Mouse (Mus musculus) cerebellum, postnatal 14 days (tissue): ENCODE measurements around the gene Shroom3.

Source experiments
- DNase-seq, 2 experiments: peaks; one replicate each; pipeline ENCODE4 v3.0.0; 2021; ENCODE audit warnings: mixed read lengths in 2 of 2

Gene Shroom3

DNA sequence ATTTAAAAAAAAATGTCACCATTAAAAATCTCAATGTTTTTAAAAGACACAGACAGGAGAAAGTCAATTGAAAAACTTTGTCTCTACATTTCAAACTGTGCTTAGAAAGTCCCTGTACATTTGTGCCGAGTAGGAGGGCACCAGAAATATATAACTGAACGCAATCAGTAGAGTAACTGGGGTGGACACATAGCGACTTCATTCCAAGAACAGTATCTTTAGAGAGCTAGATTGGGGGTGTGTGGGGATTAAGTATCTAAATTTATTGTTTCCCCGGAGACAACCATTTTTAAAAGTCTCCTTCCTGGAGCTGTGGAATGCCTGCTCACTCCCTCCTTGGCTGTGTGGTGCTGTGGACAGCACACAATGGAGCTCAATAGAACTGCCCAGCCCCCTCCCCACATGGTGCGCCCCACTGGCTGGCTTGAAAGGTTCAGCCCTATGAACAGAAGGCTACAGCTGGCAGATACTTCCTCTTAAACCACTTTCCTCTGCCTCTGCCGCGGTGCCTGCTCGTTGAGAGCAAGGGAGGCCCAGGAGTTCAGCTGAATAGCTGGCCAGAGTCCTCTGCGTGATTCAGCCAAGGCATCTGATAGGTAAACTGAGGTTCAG, 127.8 kb downstream of the Shroom3 start:
- peak; percentile 21 to 35 for DNase-seq

DNA sequence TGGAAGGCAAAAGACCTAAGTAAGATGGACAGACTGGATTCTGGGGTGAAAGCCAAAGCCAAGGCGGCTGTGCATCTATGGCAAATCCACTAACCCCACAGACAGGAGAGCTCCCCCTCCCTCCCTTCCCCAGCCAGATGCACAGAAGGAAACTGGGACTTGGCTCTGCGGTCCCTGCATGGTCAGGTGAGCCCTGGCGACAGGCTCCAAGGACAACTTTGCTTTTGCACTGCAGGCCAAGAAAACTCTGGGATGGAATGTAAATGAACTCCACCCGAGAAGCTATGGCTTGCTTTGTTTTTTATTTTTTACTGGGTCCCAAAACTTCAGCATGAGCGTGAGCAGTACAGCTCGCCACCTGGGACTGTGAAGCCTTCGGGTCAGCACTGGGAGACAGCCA, 128.5 kb downstream of the Shroom3 start:
- DNase-seq, result peak; percentile 42 to 53

DNA sequence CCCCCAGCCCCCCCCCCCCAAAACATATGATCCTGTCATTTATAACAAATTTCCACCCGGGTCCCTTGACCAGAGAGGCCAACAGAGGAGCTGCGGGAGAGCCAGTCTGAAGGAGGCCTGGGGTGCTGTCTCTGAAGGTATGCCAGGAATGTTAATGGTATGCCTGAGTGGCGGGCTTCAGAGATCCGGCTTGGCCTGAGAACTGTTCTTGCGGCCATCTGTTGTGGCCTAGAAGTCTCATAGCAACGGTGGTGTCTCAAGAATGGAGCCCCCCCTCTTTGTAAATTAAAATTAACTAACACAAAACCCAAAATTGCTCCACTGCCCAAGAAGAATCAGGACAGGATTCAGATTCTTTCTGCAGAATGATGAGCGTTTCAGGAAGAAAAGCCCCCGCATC, 129.7 kb downstream of the Shroom3 start:
- DNase-seq, result peak; percentile 68 to 78

DNA sequence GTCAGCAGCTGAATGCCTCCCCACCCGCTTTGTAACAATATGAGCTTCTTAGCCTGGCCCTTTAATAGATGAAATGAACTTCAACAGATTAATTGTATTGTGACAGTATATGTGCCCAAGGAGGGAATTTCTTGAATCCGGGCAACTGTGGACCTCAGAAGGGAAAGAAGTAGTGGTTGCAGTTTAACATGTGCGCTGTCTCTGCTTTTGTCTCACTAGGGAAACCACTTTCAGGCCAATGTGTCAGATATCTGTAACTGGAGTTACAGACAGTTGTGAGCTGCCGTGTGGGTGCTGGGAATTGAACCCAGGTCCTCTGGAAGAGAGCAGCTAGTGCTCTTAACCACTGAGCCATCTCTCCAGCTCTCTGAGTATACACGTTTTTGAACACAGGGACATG, 130.3 kb downstream of the Shroom3 start:
- no peak for DNase-seq

DNA sequence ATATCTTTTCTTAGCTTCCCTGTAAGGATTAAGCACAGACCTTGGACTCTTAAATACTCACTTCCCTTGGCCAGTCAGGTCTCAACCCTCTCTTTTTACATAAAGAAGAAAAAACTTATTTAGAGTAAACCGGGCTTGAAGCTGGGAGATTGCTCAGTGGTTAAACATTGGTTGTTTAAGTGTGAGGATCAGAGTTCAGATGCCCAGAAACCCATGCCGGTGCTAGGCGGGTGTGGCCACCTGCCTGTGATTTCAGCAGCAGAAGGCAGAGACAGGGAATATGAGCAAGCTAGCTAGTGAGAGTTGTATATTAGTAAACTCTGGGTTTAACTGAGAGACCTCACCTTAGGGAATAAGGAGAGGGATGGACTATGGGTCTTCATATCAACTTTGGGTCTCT, 131.4 kb downstream of the Shroom3 start:
- DNase-seq, result no peak

DNA sequence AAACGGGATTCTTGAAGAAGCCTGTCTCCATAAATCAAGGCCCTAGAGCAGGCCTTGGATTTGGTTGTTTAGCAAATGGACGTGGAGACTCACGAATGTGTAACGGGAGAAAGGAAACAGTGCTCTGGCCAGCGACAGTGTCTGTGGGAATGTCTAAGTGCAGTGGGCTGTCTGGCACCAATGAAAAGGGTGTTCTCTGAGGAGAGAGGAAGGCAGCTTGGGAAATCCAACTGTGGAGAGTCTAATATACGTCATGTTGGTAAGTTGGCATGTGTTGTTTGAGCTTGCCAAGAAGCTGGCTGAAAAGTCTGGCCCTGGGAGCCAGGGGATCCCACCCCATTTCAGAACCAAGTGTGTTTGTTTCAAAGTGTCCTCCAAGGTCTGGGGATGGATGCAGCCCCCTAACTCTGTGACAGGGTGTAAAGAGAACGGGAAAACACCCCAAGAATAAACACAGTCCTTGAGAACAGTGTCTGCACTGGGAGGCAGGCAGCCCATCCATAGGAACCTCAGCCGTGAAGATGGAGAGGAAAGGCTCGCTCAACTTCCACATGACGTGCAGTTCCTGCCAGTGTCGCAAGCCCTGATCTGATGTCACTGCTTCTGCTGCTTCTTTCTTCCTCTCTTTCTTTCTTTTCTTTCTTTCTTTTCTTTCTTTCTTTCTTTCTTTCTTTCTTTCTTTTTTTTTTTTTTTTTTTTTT, 134.0 kb downstream of the Shroom3 start:
- no peak for DNase-seq

DNA sequence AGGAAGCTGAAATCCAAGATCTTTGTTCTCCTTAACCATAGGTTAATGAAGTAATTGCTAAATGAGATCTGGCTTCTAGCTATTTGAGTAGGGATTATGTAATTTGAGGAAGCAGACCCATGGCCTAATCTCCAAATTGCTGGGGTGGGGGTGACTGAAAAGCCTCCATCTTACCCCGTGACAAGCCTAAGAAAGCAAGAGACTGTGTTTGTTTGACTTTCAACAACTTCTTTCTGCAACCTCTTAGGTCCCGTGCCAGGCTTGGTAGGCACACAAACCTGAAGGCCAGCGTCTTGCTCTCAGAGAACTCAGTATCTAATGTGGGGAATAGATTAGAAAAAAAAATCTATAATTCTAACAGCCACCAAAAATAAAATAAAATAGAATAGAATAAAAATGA, 138.1 kb downstream of the Shroom3 start:
- no peak for DNase-seq

DNA sequence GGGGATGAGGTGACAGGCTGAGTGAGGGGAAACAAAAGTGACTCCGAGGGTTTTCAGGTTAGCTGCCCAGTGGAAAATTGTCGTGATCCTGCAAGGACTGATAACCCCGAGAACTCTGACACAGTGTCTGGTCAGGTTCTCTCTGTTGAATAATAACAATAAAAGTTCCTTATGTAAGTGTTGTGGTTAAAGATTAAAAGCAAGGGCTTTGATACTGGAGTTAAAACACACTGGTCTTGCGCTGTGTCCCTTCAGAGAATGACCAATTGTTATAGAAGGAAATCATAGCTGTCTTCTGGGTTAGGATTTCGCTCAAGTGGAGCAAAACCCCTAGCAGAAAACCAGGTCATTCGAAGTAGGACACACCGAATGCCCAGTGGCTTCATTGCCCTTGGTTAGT, 140.3 kb downstream of the Shroom3 start:
- no peak for DNase-seq

DNA sequence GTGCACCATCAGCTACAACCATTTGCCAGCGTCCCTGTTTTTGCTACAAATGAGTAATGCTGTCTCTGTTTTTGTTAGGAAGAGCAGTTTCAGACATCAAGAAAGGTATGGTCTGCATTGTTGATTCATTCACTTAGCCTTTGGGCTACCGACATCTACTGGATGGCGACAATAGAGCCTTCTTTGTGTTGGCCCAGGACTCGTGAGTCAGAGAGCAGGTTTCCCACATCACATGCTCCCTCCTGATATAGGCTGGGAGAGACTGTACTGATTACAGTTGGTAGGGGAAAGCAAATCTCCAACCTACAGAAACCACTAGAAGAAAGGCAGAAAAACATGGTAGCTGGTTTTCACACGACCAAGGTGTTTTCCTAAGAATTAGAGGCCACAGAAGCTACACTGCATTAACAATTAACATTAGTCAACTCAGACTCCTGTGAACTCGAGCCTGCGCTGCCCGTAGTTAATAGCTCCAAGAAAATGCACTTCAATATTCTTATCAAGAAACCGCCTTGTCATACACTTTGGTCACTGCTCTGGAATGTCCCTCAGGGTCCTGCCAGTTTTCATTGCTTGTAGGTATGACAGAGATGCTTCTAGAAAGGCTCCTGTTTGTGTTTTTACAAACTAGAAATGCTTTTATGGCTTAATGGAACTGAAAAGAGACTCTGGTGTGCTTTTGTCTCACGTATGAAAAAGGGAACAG, 141.2 kb downstream of the Shroom3 start:
- no peak for DNase-seq

DNA sequence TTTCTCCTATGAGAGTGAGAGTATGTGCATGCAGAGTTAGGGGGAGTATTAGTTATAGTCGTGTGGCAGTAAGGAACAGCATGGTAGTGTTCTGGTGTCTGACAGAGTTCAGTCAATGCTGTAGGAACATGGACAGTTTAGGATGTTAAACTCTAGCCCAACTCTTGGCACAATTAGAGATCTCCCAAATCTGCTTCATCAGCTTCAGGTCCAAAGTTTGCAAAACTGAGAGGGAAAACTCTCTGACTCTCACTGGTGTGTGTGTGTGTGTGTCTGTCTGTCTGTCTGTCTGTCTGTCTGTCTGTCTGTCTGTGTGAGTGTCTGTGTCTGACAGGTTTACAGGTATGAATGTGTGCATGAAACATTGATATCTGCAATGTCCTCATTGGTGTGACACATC, 147.2 kb downstream of the Shroom3 start:
- DNase-seq, result no peak

DNA sequence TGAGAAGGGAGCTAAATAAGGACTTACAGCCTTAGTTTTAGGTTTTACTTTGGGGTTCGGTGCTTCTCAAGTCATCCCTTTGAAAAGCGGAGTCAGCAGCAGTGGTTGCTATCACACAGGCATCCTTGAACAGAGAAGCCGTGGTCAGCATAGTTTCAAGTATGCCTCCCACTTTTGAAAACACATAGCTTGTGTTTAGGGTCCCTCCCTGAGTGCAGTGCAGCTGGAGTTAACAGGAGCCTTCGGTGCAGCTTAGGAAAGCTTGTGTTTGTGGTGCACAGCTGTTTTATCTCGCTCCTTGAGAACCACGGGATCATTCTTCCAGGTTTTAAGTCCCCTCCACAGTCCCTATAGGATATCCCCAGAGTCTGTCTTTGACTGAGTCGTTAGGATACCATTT, 151.3 kb downstream of the Shroom3 start:
- no peak for DNase-seq

DNA sequence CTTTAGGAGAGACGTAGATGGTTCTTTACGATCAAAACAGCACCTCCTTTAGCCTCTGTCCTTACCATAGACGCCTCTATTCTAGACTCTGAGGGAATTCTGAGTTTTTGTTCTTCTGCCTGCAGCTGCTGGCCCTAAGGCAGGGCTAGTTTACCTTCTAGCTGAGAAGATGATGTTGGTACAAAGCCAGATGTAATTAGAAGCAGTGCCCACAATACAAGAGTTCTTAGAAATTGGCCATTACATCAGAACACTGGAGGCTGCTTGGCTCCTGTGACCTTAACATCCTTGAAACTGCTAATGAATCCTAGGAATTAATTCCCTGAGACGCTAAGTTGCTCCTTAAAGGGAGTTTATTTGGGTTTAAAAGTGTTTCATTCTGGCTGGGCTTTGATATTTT, 154.1 kb downstream of the Shroom3 start:
- no peak for DNase-seq

DNA sequence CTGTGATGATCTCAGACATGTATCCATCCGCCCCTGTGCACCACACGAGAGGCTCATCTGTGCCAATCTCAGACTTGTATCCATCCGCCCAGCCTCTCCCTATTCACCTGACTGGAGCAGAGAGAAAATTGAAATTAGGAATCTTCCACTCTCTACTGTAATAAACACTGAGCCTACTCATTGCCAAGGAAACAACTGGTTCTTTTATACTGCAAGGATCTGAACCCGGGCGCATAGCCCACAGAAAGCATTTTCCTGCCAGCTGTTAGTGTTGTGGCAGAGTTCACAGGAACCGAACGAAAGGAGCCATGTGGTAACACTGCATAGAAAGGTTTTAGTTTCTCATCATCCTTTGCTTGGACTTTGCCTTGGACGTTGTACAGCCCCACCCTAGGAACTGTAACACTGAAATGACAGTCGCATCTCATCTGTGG, 155.1 kb downstream of the Shroom3 start:
- DNase-seq, result no peak

DNA sequence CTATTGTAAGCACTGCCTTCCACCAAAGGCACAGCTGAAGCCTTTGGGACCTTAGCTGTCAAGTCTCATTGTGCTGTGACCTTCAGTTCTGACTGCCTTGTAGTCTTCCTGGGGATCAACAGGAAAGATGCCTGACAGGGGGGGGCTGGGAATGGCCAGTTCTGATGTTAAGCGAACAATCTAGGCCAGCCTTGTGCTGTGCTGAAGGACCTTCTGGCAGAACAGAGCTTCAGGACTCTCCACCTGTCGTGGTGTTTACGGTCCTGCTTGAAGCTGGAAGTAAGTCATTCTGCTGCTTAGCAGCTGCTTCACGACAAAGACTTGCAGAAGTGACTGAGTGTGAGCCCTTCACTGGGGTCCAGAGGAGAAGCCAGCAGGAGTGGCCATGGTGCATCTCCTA, 156.1 kb downstream of the Shroom3 start:
- no peak for DNase-seq

DNA sequence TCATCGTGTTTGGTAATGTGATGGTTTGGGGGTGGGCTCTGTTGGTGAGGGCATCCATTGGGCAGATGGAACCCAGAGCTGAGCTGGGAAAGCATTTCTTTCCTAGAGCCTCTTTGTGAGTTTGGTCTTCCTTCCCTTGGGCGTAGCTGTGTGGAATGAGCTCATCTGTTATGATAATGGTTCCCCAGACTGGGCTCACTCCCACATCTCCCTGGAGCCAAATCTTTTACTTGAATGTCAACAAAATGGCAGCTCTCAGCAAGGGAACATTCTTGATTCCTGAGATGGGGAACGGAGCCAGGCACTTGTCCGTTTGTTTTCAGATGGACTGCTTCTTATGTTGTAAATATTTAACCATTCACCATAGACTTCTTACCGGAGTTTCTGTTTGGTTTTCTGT, 158.2 kb downstream of the Shroom3 start:
- no peak for DNase-seq

DNA sequence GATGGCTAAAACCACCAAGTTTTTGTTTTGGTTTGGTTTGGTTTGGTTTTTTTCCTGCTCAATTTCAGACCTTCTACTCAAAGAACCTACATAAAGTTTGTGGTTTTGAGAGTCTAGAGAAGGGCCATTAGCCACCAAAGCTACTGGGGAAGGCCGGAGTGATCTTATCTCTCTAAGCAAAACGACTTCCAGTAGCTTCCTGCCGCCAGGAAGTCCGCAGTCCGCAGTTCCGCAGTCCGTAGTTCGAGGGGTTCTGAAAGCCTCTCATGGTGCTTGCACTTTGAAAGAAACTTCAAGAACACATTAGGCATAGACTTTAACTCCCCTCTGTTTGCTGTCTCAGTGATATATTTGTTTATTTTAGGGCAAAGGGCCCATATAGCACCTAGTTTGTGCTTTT, 159.2 kb downstream of the Shroom3 start:
- DNase-seq, result no peak

DNA sequence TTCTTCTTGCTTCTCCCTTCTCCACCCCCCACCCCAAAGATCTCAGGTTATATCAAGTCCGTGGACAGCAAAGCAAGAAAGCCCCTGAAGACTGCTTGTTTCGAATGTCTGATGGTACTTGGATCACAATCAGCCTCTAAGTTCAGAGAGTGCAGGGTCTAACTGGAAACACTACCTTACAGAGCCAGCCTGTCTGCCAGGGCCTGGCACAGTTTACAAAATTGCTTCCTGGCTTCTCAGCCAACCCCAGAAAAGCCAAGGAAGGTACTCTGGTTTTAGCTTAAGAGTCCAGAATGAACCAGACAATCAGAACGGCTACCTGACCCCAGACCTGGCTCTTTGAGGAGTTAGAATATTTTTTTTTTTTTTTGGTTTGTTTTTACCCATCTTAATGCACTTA, 159.6 kb downstream of the Shroom3 start:
- peak in 1 of 2 experiments; percentile 54 for DNase-seq

DNA sequence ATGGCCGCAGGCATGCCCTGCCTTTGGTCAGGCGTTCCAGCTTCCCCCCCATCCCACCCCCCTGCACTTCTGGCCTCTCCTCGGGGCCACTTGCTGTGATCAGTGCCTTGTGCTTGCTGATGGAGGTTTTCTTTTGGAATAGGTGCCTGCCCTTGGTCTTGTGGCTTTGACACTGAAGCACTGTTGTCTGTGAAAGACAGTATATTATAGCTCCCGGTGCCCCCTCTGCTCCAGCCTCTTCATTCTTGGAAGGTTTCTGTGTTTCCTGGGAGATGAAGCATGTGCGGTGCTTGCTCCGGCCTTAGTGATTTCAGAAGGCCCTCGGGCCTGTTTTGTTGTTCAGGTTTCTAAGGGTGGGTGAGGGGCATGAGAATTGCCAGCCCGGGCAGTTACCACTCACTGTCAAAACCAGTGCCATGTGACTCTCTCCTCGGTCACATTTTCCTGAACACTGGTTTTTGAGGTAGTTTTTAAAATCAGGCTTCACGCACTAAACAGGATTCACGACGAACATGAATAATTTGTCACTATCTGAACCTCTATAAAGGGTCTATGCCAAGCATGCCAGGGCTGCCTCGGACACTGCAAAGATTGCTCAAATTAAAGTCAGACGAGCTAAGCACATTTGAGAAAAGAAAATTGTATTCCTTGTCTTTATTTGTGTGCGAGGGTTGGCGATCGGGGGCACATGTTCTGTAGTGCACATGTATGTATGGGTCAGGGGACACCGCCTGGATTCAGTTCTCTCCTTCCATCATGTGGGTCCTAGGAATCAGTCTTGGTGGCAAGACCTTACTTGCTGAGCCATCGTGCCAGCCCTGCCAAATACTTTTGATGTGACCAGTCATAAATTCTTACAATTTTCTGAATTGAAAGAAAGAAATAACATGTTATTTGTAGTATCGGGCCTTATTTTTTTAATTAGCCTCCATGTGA, 160.9 kb downstream of the Shroom3 start:
- DNase-seq, result no peak

DNA sequence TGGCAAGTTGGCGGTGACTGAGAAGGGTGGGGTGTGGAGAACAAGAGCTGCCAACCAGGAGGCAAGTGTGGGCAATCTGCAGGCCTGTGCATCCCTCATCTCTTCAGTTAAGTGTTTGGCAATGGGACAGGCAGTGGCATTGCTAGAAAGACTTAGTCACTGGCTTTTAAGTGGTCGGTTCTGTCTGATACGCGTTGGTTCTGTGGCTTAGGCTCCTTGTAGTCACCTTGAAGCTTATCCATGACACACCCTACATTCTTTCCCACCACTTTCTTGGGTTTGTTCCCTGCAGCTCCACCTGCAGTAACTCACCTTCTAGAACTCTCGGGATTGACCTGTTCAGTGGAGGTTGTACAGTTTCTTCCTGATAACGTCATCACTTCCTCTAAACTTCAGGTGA, 166.5 kb downstream of the Shroom3 start:
- no peak for DNase-seq

DNA sequence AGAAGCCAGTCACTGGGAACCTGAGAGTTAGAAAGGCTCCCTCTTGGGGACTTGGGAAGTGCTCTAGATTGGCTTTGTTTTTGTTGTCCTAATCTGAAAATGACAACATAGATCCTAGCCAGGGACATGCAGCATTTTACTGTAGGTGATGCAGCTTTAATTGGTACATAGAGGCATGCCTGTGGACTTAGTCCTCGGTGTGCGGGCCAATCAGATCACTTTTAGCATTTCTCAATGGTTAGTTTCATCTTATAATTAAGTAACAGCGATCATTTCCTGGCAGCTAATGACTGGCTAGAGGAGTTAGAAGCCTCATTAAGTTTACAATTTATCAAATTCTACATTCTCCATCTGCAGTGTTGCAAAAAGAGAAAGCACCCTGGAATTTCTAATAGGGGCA, 167.7 kb downstream of the Shroom3 start:
- no peak for DNase-seq

DNA sequence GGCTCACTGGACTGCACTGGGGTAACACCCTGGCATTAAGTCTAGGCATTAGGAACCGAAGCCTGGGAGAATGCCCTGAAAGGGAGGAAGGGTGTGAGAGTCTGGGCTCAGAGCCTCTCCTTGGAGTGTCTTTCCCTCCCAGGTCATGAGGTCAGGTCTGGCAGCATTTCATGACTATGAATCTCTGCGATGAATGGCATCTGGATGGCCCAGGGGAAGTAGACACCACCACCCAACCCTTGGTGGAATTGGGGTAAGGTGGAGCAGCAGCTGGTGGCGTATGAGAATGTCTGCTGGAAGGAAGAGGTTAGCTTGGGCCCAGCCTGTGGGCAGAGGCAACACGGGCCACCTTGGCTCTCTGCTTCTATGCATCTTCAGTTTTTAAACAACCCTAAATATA, 171.7 kb downstream of the Shroom3 start:
- no peak for DNase-seq

DNA sequence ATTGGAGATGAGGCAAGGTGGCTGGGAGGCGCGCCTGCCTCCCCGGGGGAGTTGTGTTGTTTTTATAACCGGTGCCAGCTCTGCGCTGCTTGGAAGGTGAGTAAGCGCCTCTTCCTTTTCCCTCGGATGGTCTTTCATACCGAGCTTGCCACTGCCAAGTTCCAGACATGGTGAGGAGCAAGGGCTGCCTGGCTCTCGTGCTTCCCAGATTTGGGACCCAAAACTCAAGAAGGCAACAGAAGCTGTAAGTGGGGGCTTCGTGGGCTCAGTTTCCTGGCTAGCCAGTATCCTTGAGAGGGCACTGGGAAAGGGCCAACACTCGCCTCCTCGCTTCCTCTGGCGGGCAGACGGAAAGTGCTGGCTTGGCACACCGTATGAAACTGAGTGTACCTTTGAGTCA, 173.1 kb downstream of the Shroom3 start:
- DNase-seq, result peak; percentile 69 to 75

DNA sequence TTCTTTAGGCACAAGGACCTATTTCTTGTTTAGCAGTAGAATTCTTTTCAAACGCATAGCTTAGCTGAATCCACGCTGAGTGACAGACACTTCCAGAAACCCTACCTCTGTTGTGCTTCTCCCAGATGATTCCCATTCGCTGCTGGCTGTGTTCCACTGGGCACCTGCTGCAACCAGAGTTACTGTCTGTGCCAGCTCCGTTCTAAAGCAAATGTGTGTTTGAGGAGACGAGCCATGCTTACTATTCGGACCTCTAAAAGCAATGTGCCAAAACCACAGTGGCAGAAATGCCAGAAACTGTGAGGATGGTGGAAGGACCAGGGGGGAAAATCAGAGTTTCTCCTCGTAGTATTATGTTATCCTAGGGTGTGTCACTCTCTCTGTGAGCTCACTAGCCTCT, 173.9 kb downstream of the Shroom3 start:
- peak; percentile 58 to 70 for DNase-seq
